Mouse (Mus musculus) heart, embryonic 15.5 days (tissue): ENCODE results near the gene Cib3. TPM values are rescaled to one million over a fixed set of nuclear protein-coding genes. Genes with fewer than 3 reads are reported as not detected.

ENCODE experiments used
- ATAC-seq: fragments of 200-750 bp; cut with Nextera tagmentation; replicated peaks from 2 replicates; pipeline ENCODE4 v1.8.0; 2017; ENCODE audit warnings: low read depth, moderate TSS enrichment; ENCODE audit not compliant: insufficient number of reproducible peaks, insufficient read depth, low FRiP score
- H3K27ac ChIP-seq: fragments of 300-500 bp; sonication (generic); 2 replicates; pipeline ENCODE4 v1.5.1; 2015; ENCODE audit warnings: mild to moderate bottlenecking, inconsistent platforms
- H3K27me3 ChIP-seq: fragments of 300-500 bp; sonication (generic); 2 replicates; pipeline ENCODE4 v1.6.1; 2015; ENCODE audit warnings: inconsistent platforms
- H3K36me3 ChIP-seq: fragments of 300-500 bp; sonication (generic); 2 replicates; pipeline ENCODE4 v1.6.1; 2015; ENCODE audit warnings: mild to moderate bottlenecking, inconsistent platforms
- H3K4me1 ChIP-seq: fragments of 300-500 bp; sonication (generic); replicated peaks from 2 replicates; pipeline ENCODE4 v1.6.1; 2015; ENCODE audit warnings: inconsistent platforms
- H3K4me2 ChIP-seq: fragments of 300-500 bp; sonication (generic); 2 replicates; pipeline ENCODE4 v1.6.1; 2015; ENCODE audit warnings: inconsistent platforms, mild to moderate bottlenecking, moderate library complexity
- H3K4me3 ChIP-seq: fragments of 300-500 bp; sonication (generic); 2 replicates; pipeline ENCODE4 v1.5.1; 2015; ENCODE audit warnings: mild to moderate bottlenecking, inconsistent platforms
- H3K9ac ChIP-seq: fragments of 300-500 bp; sonication (generic); 2 replicates; pipeline ENCODE4 v1.6.1; 2015; ENCODE audit warnings: mild to moderate bottlenecking, inconsistent platforms
- H3K9me3 ChIP-seq: fragments of 300-500 bp; sonication (generic); replicated peaks from 2 replicates; pipeline ENCODE4 v1.6.1; 2016; ENCODE audit warnings: inconsistent platforms
- WGBS: fragments of 180-500 bp; shearing (Covaris S2); methylation state at CpG from one replicate; pipeline ENCODE4 v1.1.7; 2015; ENCODE audit warnings: mixed read lengths; 5-methylcytosine and 5-hydroxymethylcytosine counted together
- polyA plus RNA-seq: library from polyadenylated mRNA; unstranded; fragments of >200 nt; fragmentation: Nextera tagmentation; extraction: Ambion mirVana; gene quantifications from 2 replicates; pipeline ENCODE4 v1.2.1, GENCODE M21; 2015

Gene Cib3
- not detected in 2 replicates for polyA plus RNA-seq

DNA sequence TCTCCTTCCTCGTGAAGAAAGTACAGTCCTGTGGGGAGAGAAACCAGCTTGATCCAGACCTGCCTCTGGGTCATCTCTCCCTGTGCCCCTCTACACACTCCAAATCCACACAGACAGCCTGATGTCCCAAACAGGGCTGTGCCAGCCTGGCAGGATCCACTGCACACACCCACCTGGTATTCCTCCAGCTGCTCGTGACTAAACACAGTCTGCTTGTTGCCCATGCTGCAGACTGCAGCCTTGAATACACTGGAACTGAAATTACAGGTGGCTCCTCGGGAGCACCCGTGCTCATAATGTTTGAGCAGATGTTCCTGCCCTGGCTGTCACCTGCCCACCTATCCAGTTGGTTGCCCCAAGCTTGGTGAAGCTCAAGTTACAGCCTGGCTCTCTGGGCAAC is at the start of gene Cib3:
Gene Cib3, minus strand, starts transcription at position 87 of the 400 bp plus-strand sequence.
- Histone ChIP-seq H3K27me3 (peaks cover 16% of the 10 kb centered on the region), H3K4me3 (no peak within 1 kb of the TSS), H3K4me1 (no peaks in the 10 kb centered on the region), H3K4me2 (no peak within 1 kb of the TSS), H3K36me3 (no peaks in the 10 kb centered on the region), H3K27ac (no peak within 1 kb of the TSS), H3K9me3 (no peaks in the 10 kb centered on the region), H3K9ac (no peak within 1 kb of the TSS)
- no peak for ATAC-seq
- WGBS: 54% methylated on average over 4 of the region's 4 CpGs

DNA sequence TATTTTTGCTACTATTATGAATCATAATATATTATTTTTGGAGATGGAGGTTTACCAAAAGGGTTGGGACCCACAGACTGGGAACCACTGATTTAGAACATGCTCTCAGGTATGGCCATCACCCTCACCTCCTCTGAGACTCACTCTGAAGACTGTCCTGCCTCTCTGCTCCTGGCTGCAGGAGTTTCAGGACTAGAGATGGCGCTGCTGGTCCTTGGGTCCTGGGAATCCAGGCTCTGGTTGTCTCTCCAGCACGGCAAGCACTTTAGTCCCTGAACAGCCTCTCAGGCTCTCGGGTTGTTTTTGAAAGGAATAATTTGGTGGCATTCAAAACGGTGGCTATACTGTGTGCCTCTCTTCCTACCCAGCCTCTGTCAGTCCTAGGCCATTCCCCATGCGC is 49.2 kb upstream of the Cib3 start:
- H3K36me3 ChIP-seq: peaks cover 2% of the 10 kb centered on the region; the same call in 1 of the 2 replicates
- H3K4me3 ChIP-seq: no peak overlapping the region
- H3K4me2 ChIP-seq: no peak overlapping the region
- H3K27ac ChIP-seq: no peak overlapping the region; the same call in 1 of the 2 replicates
- H3K27me3 ChIP-seq: no peaks in the 10 kb centered on the region
- no peaks in the 10 kb centered on the region for H3K9me3 ChIP-seq
- H3K9ac ChIP-seq: no peak overlapping the region
- H3K4me1 ChIP-seq: peaks cover 16% of the 10 kb centered on the region
- WGBS: 37% methylated on average over 5 of the region's 5 CpGs
- ATAC-seq: no peak

DNA sequence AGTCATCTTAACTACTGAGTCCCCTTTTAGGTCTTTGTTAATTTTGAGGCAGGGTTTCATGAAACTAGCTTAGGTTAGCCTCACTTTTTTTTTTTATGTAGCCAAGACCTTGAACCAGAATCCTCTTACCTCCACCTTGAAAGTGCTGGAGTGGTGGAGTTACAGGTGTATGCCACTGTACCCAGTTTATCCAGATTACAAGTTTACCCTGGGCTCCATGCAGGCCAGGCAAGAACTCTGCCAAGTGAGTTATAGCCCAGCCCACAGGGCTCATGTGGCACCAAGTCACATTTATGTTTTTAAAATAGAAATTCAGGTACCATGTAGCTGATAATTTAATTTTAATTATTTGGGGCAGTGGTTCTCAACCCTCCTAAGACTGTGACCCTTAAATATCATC is 48.8 kb upstream of the Cib3 start:
- Histone ChIP-seq H3K36me3 (peaks cover 5% of the 10 kb centered on the region; the same call in 1 of the 2 replicates), H3K4me3 (no peak overlapping the region), H3K27ac (peak overlapping the region; percentile 54), H3K4me1 (peaks cover 16% of the 10 kb centered on the region), H3K4me2 (no peak overlapping the region), H3K9me3 (no peaks in the 10 kb centered on the region), H3K27me3 (no peaks in the 10 kb centered on the region), H3K9ac (no peak overlapping the region)
- ATAC-seq: no peak

DNA sequence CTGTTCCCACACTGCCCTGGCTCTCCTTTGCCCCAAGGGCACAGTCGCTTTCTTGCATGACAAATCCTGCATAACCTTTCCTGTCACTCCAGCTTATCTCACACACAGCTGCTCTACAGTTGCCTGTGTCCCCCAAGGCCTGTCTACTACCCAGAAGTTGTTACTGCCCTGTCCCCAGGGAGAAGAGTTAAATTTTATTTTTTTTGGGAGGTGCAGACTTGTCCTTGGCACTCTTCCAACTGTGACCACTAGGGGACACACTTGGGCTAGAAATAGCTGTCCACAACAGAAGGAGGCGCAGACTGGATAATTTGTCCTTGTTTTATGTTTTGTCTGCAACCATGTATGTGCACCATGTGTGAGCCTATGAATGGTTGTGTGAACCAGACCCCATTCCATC is 48.4 kb upstream of the Cib3 start:
- Histone ChIP-seq H3K27ac (peak overlapping the region; percentile 68), H3K4me1 (peaks cover 16% of the 10 kb centered on the region), H3K9ac (0 out of 2 replicates have a peak overlapping the region, but pooled peaks have one; percentile 24), H3K4me3 (no peak overlapping the region), H3K36me3 (peaks cover 5% of the 10 kb centered on the region; the same call in 1 of the 2 replicates), H3K27me3 (no peaks in the 10 kb centered on the region), H3K9me3 (no peaks in the 10 kb centered on the region), H3K4me2 (no peak overlapping the region)
- no peak for ATAC-seq
- 8% methylated on average over 2 of the region's 2 CpGs for WGBS

DNA sequence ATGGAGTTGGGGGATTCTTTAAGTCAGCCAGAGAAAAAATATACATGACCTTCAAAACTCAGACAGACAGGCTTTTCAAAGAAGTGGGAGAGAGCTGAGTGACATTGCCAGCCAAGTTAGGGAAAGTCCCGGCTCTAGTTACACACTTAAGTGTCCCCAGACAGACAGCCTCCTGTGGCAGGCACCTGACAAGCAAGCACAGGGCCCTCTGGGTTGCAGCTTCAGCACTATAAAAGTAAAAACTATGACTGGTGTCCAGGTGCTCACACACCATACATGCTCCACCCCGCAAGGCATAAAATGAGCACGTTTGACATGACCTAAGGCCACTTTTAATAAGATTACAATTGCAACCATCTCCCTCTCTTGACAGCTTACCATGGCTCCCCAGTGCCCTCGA is 47.9 kb upstream of the Cib3 start:
- H3K27ac ChIP-seq: peak overlapping the region; percentile 68

DNA sequence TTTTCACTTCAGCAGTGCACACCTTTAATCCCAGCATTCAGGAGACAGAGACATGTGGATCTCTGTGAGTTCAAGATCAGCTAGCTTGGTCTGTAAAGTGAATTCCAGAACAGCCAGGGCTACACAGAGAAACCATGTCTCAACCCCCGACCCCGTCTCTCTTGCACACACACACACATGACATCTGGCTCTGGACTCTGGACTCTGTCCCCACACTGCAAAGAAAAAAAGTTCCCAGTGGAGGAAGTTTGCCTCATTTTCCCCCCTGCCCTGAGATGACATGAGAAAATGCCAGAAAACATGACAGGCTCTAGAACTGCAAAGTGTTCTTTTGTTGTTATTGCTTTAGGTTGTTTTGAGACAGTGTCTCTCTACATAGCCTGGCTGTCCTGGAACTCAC is 47.2 kb upstream of the Cib3 start:
- H3K4me2 ChIP-seq: no peak overlapping the region
- no peaks in the 10 kb centered on the region for H3K27me3 ChIP-seq
- H3K4me3 ChIP-seq: no peak overlapping the region
- peaks cover 15% of the 10 kb centered on the region; the same call in 1 of the 2 replicates for H3K36me3 ChIP-seq
- H3K27ac ChIP-seq: no peak overlapping the region
- no peak for ATAC-seq
- H3K4me1 ChIP-seq: peaks cover 16% of the 10 kb centered on the region
- 70% methylated on average over 2 of the region's 2 CpGs for WGBS
- H3K9me3 ChIP-seq: no peaks in the 10 kb centered on the region
- no peak overlapping the region for H3K9ac ChIP-seq

More for the DNA sequence above, 47.9 kb upstream of the Cib3 start:
- Histone ChIP-seq H3K4me2 (no peak overlapping the region), H3K27me3 (no peaks in the 10 kb centered on the region), H3K9ac (0 out of 2 replicates have a peak overlapping the region, but pooled peaks have one; percentile 24), H3K4me3 (no peak overlapping the region), H3K4me1 (peaks cover 16% of the 10 kb centered on the region), H3K9me3 (no peaks in the 10 kb centered on the region), H3K36me3 (peaks cover 8% of the 10 kb centered on the region; the same call in 1 of the 2 replicates)
- 46% methylated on average over 4 of the region's 4 CpGs for WGBS
- ATAC-seq: no peak

DNA sequence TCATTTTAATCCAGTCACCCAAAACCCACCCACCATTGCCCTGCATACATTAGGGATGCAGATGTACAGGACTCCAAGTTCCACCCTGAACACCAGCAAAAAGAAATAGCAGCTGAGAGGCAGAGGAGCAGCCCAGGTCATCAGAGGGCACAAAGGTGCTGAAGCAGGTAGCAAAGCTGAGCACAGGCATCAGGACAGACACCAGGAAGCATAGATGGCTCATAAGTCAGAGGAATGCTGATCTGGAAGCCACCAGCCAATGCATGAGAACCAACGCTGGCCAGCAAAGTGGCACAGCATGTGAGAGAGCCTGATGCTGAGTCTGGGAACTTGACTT is 45.2 kb upstream of the Cib3 start:
- WGBS: 80% methylated on average over 1 of the region's 1 CpGs
- peaks cover 16% of the 10 kb centered on the region for H3K4me1 ChIP-seq
- no peak overlapping the region for H3K4me2 ChIP-seq
- H3K4me3 ChIP-seq: no peak overlapping the region
- peaks cover 30% of the 10 kb centered on the region for H3K36me3 ChIP-seq
- no peak overlapping the region for H3K27ac ChIP-seq
- no peaks in the 10 kb centered on the region for H3K27me3 ChIP-seq
- no peaks in the 10 kb centered on the region for H3K9me3 ChIP-seq
- no peak overlapping the region for H3K9ac ChIP-seq
- no peak for ATAC-seq

DNA sequence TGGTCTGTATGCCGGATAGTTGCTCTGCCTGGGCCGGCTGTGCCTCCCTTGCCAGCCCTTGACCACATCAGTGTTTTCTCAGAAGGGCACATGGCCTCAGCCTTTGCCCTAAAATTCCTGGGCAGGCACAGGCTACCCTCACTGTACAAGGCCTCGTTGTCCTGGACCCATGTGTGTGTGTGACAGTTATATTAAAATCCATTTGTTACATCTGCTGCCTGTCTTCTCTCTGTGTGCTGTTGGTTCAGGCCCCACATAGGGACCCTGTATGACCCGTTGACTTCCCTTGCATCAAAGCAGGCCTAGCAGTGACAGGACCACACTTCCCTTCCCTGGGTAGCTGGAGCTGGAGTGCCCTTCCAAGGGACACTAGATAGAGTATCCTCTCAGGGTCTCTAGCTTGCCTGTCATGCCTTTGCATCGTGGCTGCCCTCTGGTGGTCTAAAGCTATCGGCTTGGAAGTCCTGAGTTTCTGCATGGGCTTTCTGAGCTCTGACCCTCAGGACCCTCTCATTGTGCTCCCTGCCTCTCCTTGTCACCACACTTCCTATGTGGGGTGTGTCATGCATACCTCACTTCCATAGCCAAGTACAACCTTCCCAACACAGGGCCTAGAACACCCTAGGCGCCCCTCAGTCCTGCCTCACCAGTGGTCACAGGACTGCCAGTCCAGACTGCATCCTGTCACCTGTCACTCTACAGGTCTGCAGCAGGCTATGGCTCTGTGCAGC is 44.7 kb upstream of the Cib3 start:
- H3K36me3 ChIP-seq: peaks cover 34% of the 10 kb centered on the region
- H3K27ac ChIP-seq: no peak overlapping the region
- H3K9me3 ChIP-seq: no peaks in the 10 kb centered on the region
- H3K4me1 ChIP-seq: peaks cover 16% of the 10 kb centered on the region
- 0 out of 2 replicates have a peak, but pooled peaks have one; percentile 23 for ATAC-seq
- no peak overlapping the region for H3K9ac ChIP-seq
- H3K4me2 ChIP-seq: no peak overlapping the region
- no peak overlapping the region for H3K4me3 ChIP-seq
- WGBS: 57% methylated on average over 7 of the region's 7 CpGs
- H3K27me3 ChIP-seq: no peaks in the 10 kb centered on the region

DNA sequence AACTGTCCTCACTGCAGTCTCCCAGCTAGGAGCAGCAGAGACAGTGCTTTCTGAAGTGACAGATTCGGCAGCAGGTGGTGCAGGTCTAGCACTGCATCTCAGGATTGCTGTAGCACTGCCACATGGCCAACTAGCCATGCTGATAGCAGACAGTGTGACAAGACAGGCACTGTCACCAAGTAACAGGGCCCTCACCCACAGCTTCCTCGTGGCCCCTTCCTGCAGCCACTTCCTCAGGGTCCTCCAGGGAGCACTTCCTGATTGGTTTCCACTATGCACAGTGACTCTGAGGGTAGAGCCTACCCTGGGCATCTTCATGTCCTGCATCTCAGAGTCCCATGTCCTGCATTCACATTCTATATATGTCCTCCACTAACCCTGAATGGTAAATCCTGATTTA is 32.0 kb upstream of the Cib3 start:
- H3K27me3 ChIP-seq: no peaks in the 10 kb centered on the region
- no peak for ATAC-seq
- no peak overlapping the region for H3K27ac ChIP-seq
- H3K4me1 ChIP-seq: peaks cover 16% of the 10 kb centered on the region
- H3K4me2 ChIP-seq: no peak overlapping the region
- no peak overlapping the region for H3K9ac ChIP-seq
- peaks cover 20% of the 10 kb centered on the region for H3K36me3 ChIP-seq
- no peak overlapping the region for H3K4me3 ChIP-seq
- H3K9me3 ChIP-seq: no peaks in the 10 kb centered on the region
- 36% methylated on average over 2 of the region's 2 CpGs for WGBS

DNA sequence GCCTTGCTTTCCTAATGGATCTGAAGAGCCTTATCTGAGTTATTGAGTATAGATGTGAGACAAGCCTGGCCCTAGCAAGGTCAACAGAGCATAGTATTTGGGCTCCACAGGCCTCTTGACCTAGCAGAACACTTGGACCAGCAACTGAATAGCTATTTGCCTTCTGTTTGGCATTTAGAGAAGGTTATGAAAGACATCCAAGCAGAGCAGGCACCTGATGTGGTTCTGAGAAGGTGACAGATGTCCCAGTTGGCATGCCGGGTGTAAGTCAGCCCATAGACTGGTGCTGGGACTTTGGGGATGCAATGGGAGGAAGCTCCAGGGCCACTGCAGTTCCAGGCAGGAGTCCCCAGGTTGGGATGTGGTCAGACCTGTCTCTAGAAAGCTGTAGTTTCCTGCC is 29.6 kb upstream of the Cib3 start:
- no peak for ATAC-seq
- WGBS: 91% methylated on average over 1 of the region's 1 CpGs
- peaks cover 19% of the 10 kb centered on the region for H3K4me1 ChIP-seq
- H3K9me3 ChIP-seq: no peaks in the 10 kb centered on the region
- no peak overlapping the region for H3K4me3 ChIP-seq
- no peak overlapping the region for H3K9ac ChIP-seq
- H3K27ac ChIP-seq: no peak overlapping the region
- H3K27me3 ChIP-seq: no peaks in the 10 kb centered on the region
- peaks cover 15% of the 10 kb centered on the region for H3K36me3 ChIP-seq
- H3K4me2 ChIP-seq: no peak overlapping the region

DNA sequence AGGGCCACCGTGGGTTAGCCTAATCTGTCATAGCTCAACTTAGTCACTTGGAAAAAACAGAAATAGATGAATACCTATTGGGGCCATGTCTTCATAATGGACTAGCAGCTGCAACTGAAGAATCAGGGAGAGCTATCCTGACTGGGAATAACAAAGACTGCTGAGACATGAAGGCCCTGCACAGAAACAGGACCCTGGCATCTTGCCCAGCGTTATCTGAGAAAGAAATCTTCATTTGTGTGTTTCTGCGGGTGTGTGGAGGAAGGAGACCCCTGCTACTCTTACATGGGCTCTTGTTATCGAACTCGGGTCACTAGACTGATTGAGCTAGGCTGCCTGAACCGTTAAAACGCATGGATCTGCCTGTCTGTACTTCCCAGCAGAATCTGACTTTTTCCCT is 28.3 kb upstream of the Cib3 start:
- Histone ChIP-seq H3K4me1 (peaks cover 19% of the 10 kb centered on the region), H3K36me3 (peaks cover 4% of the 10 kb centered on the region; the same call in 1 of the 2 replicates), H3K4me3 (peak overlapping the region; percentile 76), H3K9ac (peak overlapping the region; percentile 65), H3K27ac (peak overlapping the region; percentile 96), H3K4me2 (peak overlapping the region; percentile 80), H3K9me3 (no peaks in the 10 kb centered on the region), H3K27me3 (no peaks in the 10 kb centered on the region)
- WGBS: 66% methylated on average over 7 of the region's 7 CpGs
- ATAC-seq: no peak

DNA sequence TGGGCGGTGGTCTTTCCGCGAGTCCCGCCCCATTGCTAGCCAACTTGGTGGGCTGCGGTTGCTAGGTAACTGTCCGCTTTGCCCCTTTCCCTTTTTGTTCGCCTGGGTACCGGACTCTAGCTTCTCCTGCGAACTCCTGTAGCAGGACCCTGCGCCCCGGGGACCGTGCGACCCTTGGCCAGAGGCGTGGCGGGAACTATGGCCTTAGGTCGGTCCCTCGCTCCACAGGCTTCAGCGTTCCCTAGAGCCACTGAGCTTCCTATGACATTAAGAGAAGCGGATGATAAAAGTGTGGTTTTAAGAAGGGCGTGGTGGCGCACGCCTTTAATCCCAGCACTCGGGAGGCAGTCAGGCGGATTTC is 27.7 kb upstream of the Cib3 start:
- no peaks in the 10 kb centered on the region for H3K9me3 ChIP-seq
- WGBS: 1% methylated on average over 24 of the region's 24 CpGs
- H3K4me1 ChIP-seq: peaks cover 19% of the 10 kb centered on the region
- peak overlapping the region; percentile 80 for H3K4me2 ChIP-seq
- H3K9ac ChIP-seq: peak overlapping the region; percentile 65
- peak; percentile 23 for ATAC-seq
- H3K4me3 ChIP-seq: peak overlapping the region; percentile 76
- H3K27me3 ChIP-seq: no peaks in the 10 kb centered on the region
- H3K36me3 ChIP-seq: peaks cover 4% of the 10 kb centered on the region; the same call in 1 of the 2 replicates
- H3K27ac ChIP-seq: peak overlapping the region; percentile 96
